Mouse (Mus musculus): ENCODE results near the gene Daw1.

Gene Daw1

DNA sequence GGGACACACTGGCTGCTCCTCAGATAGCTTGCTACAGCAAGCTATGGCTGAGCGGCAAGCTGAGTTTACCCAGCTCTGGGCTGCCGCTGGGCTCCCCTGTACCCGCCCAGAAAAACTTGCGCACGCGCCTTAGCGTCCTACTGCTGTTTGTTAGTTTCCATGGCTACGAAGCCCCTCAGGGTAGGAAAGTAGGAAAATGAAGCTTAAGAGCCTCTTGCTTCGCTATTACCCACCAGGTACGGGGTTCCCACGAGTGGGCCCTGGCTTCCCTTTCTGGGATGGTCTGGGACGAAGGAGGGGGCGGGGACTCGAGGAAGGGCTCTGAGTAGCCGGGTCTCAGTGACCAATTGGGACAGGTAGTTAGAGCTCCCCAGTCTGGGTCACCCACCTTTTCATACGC, at the start of gene Daw1:
Gene Daw1, plus strand, starts transcription at position 150 of the 400 bp plus-strand sequence.
- DNase-seq (ENCODE audit: inconsistent age in 2 of 2, low spot score in 1 of 2), result peak; percentile 58 to 83

DNA sequence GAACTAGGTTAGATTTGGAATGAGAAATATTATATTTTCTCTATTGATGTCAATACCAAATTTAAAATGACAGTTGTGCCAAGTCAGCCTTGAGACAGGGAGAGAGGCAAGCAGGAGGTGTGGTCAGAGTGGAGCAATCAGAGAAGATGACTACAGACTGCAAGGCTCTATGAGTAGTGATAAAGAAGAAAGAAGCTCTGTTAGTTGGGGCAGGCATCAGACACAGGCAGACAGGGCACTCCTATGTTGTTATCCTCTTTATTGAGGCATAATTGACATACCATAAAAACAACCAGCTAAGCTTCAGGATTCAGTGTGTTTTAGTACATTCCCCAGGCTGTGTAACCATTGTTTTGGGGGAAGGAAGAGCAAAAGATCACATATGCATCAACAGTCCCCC, 48.6 kb upstream of the Daw1 start:
- peak in 1 of 2 experiments; percentile 27 for DNase-seq (ENCODE audit: inconsistent age in 2 of 2, low spot score in 1 of 2)

DNA sequence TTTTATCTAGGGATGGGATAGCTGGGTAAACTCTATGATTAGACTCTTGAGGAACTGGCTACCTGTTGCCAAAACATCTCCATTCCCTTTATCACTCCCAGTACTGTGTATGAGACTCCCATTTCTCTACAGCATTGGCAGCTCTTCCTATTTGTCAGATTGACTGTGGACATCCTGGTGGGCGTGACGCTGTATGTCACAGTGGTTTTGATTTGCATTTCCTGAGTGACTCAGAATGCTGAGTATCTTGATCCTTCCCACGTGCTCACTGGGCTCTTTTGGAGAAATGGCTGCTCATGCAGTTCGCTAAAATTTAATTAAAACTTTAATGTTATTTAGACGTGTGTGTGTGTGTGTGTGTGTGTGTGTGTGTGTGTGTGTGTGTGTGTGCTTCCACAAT, 47.8 kb upstream of the Daw1 start:
- no peak for DNase-seq (ENCODE audit: inconsistent age in 2 of 2, low spot score in 1 of 2)

DNA sequence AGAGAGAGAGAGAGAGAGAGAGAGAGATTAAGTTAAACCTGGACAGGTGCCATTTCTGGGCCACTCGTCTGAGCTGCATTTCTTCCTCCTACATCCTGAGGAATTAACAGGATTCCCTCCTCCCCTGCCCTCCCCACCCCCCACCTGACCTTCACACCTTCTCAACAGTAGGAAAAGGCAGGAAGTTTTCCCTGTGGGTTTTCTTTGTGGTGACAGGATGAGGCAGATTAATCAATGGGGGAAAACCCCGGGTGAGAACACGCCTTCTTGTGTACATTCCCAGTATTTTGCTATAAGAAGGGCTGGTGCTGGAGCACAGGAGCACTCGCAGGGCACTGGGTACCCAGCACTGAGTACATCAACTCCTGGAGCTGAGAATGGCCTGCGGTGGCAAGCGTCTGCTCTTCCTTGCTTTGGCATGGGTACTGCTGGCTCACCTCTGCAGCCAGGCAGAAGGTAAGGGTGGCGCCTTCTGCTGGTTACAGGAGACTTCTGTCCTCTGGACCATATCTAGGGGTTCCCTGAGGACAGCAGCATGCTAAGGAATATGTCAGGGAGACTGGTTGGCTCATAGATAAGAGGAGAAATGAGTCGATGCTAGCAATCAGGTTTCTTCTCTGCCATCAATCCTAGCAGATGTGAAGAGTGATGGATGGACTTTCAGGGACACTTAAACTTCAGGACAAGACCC, 43.0 kb upstream of the Daw1 start, which contains the start of gene Ccl20:
Gene Ccl20, plus strand, starts transcription at position 320 of the 691 bp plus-strand sequence.
- no peak for DNase-seq (ENCODE audit: inconsistent age in 2 of 2, low spot score in 1 of 2)

DNA sequence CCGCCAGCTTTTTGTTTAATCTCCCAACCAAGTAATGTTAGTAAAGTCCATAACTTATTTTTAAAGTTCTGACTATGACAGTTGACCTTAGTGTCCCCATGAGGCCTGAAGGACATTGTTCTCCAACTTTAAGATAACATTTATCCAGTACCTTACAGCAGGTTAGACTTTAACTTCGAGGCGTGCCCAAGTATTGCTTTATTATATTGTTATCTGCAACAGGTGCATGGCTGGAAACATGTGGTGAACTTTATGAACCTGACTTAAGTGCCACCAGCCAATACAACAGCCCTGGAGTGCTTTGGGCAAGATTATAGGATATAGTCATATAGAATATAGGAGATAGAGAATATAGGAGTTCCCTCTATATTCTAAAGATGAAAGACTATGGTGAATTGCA, 42.3 kb upstream of the Daw1 start:
- DNase-seq (ENCODE audit: inconsistent age in 2 of 2, low spot score in 1 of 2), result no peak

DNA sequence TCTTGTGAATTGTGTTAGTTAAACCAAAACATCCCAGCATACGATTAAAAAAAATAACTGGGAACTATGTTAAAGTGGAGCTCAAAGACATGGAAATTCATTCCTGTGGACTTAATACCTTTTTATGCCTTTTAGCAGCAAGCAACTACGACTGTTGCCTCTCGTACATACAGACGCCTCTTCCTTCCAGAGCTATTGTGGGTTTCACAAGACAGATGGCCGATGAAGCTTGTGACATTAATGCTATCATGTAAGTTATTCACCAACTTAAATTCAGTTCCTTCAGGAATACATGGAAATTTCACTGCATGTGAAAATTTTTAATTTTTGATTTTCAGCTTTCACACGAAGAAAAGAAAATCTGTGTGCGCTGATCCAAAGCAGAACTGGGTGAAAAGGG, 41.9 kb upstream of the Daw1 start:
- DNase-seq (ENCODE audit: inconsistent age in 2 of 2, low spot score in 1 of 2), result no peak

DNA sequence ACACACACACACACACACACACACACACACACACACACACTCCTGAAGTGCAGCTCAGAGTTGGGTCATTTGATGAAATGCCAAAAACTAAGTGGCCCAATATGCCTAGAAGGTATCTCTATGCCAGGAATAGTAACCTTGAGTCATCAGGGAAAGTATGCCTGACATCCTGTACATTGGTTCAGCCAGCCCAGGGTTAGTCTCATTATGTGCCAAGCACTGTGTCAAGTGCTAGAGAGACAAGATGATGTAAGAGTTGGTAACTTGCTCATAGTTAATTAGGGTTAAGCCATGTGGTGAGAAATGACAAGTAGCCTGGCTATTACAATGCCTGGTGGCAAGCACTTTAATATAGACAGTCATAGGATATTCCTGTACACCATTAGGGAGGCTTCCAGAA, 39.6 kb upstream of the Daw1 start:
- no peak for DNase-seq (ENCODE audit: inconsistent age in 2 of 2, low spot score in 1 of 2)

DNA sequence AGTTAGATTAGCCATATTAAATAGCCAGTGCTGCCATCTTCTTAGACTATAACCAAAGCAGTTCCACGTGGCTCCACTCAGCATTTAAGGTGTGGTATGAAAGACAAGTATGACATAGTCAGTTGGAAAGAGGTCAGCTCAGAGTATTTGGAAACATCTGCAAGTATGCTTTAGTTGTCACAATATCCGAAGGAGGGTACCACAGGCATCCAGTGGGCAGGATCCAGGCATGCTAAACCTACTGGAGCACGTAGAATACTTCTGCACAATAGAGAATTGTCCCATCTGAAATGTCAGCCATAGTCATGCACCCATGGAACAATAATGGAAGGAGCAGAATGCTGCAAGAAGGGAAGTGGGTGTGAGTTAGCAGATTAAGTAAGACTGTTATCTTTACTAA, 39.2 kb upstream of the Daw1 start:
- no peak for DNase-seq (ENCODE audit: inconsistent age in 2 of 2, low spot score in 1 of 2)

DNA sequence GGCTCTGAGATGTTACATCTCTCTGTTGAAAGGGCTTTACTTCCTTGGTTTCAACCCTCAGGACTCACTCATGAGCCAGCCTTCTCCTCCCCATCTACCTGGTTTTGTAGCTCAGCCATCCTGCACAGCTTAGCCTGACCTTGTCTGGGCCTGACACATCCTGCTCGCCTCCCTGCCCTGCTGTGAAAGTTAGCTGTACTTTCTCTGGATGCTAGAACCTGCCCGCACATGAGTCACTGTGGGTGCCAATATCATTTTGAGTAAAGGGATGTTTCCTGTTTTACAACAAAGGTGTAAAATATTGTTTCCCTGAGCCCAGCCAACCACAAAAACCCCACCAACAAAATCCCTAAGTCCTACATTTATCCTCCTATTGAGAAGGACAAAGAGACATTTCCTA, 36.4 kb upstream of the Daw1 start:
- no peak for DNase-seq (ENCODE audit: inconsistent age in 2 of 2, low spot score in 1 of 2)

DNA sequence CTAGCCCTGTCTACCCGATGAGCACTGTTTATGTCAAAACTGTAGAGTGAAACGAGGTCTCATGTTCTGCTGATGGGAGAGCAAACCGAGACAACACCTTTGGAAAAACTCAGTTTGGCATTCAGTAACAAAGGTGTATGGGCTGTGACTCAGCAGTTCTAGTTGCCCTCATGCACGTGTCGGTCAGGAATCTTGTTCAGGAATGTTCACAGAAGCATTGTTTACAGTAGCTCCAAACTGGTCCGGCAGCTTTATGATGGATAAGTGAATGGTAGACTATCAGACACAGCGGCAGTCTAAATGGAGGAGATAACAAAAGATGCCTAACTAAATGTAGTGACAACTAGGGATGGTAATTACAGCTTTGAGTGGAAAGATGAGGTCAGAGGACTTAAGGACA, 23.7 kb upstream of the Daw1 start:
- DNase-seq (ENCODE audit: inconsistent age in 2 of 2, low spot score in 1 of 2), result no peak

DNA sequence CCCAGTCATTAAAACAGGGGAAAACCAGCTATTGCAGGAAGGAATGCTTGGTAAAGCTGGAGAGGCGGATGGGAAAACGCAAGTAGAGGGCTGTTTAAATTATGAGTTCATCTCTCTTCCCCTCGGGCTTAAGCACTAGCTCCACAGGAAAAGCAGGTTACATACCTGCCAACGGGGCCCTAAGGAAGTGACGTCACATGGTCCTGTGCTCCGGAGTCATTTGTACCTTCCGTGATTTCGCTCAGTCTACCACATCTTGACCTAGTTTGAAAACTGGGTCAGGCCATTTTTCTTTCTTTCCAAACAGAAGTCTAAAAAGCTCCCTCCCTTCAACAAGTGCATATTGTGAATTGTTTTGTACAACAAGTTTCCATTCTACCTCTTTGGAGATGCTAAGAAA, 21.7 kb upstream of the Daw1 start:
- no peak for DNase-seq (ENCODE audit: inconsistent age in 2 of 2, low spot score in 1 of 2)

DNA sequence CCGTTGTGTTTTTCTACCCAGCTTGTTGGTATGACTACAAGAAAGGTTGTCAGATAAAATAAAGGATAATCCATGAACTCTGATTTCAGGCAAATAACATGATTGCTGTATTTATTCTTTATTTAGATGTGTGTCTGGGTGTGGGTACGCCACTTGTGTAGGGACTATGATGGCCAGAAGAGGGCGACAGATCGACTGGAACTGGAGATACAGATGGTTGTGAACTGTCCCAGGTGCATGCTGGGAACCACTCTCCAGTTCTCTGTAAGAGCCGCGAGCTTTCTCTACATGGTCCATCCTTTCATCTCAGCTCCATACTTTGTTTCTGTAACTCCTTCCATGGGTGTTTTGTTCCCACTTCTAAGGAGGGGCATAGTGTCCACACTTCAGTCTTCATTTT, 20.8 kb upstream of the Daw1 start:
- no peak for DNase-seq (ENCODE audit: inconsistent age in 2 of 2, low spot score in 1 of 2)

DNA sequence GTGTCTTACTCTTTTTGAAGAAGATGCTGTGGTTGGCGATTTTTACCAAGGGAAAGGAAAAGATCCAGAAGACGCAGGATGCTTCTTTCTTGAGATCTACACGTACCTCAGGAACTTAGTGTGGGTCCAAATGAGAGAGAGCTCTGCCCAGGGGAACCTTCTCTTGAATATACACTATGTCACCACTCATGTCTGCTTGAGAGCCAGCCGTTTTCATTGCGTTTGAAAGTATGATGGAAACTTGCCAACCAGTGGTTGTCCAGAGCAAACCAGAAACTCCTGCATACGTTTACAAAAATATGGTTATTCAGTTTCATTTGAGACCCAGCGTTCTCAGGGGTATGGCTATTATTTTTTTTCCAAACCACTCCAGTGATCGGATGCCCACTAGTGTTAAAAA, 18.0 kb upstream of the Daw1 start:
- no peak for DNase-seq (ENCODE audit: inconsistent age in 2 of 2, low spot score in 1 of 2)

DNA sequence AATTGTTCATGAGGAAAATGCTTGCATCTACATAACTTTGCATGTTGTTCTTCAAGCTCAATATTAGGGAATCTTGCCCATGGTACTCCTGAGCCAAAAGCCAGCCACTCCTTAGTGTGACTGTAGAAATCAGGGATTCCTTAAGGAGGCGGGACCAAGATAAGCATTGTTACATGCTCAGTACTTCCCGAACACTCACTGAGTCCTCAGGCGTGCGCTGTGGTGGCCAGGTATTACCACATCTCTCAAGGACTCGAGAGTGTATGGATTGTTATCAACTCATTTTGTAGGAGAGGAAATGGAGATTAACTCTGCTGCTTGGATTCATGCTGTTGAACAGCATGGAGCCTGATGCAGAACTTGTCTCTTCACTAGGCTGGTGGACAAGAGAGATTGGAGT, 17.5 kb upstream of the Daw1 start:
- DNase-seq (ENCODE audit: inconsistent age in 2 of 2, low spot score in 1 of 2), result no peak

DNA sequence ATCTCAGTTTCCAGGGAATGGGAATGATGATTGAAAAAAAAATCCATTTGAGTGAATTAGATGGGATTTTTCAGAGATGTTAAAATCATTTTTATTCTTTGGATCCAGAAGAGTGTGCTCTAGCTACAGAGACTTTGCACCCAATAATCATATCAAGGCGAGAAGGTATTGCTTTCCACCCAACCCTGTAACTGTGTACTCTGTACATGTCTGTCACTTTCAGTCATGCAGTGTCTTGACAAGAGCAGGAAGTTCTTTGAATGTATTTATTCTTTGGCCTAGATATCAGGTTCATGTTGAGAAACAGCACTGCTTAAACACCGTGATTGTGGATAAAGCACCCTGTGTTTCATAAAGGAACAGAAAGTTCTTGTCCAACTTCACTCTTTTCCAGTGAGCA, 13.0 kb upstream of the Daw1 start:
- no peak for DNase-seq (ENCODE audit: inconsistent age in 2 of 2, low spot score in 1 of 2)

DNA sequence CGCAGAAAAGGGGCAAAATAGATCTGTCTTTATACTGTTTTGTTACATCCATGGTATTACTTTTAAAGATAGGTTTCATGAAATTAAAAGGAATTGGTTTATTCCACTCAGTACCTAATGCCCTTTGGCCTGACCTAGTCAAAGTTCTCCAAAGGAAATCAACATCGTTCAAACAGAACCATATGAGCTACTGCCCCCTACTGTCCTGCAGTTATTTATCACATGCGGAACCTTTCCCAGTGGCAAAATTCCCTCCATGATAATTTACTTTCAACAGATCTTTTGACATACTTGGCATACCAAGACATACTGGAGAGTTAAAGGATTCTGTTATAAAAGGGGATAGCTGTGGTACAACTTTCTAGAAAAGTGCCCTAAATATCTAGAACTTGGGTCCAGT, 9.3 kb upstream of the Daw1 start:
- peak in 1 of 2 experiments; percentile 48 for DNase-seq (ENCODE audit: inconsistent age in 2 of 2, low spot score in 1 of 2)

DNA sequence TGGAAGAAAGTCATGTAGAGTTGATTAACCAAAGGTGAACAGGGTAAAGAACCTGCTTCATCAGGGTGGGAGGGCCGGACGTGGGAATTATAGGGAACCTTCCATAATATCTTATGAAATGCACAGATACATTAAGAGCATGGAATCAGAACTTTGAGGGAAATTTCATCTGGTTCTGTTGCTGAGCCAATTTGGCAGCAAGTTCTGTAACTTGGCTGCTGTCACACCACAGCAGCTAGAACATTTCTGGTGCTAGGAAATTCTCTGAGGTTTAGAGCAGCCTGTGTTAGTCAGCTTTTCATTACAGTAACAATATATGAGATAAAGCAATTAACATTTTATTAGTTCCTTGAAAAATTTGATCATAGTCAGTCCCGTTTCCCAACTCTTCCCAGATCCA, 6.6 kb upstream of the Daw1 start:
- no peak for DNase-seq (ENCODE audit: inconsistent age in 2 of 2, low spot score in 1 of 2)

DNA sequence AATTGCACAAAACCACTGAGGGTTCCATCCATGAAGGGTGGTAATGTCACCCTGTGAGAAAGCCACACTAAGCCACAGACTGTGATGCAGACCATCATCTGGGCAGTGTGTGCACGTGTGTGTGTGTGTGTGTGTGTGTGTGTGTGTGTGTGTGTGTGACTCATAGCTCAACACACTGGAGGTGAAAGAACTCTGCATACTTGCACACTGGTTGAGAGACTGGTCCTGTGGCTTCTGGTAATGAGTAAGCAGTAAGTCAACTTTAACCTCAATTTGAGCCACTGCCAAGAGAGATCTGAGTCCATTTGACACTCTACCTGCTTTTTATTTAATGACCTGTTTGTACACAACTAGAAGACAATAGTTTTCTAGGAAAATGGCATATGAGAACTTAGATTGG, 2.7 kb upstream of the Daw1 start:
- no peak for DNase-seq (ENCODE audit: inconsistent age in 2 of 2, low spot score in 1 of 2)

DNA sequence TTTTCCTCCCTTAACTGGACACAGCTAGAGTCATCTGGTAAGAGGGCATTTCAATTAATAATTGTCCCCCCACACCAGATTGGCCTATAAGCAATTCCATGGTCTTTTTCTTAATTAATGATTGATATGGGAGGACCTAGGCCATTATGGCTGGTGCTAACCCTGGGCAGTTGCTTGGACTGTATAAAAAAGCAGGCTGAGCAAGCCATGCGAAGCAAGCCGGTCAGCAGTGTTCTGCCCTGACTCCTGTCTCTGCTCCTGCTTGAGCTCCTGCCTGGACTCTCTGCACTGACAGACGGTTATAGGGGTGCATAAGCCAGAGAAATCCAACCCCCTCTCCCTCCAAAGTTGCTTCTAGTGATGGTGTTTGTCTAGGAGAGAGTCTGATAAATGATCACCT, 2.1 kb downstream of the Daw1 start:
- DNase-seq (ENCODE audit: inconsistent age in 2 of 2, low spot score in 1 of 2), result no peak

DNA sequence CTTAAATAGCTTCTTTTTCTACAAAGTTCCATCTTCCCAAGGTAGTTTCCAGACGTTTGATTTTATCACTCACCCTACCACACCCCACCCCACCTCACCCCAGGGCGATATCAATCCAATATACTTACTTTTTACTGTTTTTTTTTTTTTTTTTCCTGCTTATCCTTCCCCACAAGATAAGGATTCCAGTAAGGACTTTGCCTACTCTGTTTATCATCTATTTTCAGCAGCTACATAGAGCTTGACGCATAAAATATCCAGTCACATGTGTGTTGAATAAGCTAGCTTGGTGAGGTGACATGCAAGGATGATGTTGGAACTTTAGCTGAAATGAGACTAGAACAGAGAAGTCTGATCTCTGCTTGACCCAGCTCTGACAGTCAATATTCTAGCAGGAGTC, 4.5 kb downstream of the Daw1 start:
- DNase-seq (ENCODE audit: inconsistent age in 2 of 2, low spot score in 1 of 2), result no peak

DNA sequence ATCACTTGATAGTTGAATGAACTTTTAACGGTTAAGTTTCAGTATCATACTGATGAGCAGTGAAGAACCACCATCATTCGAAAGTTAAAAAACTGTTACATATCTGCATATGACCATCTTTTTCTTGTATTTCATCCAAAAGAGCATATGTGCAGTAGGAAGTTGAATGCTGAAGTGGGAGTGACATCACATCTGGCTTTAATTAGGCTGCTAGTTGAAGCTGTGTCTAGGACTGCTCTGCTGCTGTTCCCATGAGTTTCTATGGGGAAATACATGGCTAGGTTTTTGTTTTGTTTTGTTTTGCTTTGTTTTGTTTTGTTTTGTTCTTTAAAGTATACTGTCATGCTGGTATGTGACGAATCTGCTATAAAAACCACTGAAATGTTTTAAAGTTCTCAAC, 9.6 kb downstream of the Daw1 start:
- DNase-seq (ENCODE audit: inconsistent age in 2 of 2, low spot score in 1 of 2), result no peak

DNA sequence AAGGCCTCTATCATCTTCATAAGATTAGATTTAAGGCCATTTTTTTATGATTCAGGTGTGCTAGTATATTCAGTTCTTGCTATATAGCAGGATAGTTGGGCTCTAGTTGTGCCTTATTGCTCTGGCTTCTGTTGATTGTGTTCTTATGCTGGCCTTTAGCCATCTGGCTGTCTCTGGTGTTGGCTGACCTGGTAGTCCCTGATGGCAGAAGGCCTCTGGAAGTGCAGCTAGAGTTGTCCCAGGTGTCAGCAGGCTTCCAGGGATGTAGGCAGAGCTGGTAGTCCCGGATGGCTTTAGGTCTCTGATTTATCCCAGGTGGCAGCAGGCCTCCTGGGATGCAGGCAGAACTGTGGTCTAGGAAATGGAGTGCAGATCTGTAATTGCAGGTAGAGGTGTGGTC, 16.4 kb downstream of the Daw1 start:
- DNase-seq (ENCODE audit: inconsistent age in 2 of 2, low spot score in 1 of 2), result no peak

DNA sequence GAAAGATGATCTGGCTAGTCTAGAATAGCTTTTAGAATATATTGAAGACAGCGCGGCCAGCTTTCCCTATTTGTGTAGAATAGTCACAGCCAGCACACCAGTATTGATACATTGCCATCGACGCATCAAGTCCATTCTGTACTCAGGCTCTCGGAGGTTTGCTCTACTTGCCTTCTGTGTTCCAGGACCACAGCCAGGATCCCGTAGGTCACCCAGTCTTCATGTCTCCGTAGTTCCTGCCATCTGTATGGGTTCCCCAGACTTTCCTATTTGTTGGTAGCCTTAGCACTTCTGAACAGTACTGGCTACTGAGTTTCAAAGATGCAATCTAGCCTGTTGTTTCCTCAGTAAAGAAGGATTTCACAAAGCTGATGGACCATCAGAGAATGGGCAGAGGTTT, 20.0 kb downstream of the Daw1 start:
- DNase-seq (ENCODE audit: inconsistent age in 2 of 2, low spot score in 1 of 2), result no peak

DNA sequence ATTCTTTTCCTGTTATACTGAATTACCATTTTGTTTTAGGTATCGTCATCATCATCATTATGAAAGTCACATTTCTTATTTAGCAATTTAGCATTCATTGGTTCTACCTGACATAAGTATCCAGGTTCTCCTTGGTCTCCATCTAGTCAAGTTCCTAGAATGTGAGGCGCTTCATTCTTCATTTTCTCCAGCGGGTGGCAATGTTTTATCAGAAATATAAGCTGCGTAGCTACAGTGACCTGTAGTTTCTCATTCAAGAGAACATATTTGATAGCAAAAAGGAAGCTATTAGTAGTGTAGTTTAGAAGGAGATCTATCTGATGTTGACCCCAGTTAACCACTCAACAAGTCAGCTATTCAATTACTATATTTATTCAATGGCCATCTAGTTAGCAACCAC, 21.9 kb downstream of the Daw1 start:
- peak in 1 of 2 experiments; percentile 31 for DNase-seq (ENCODE audit: inconsistent age in 2 of 2, low spot score in 1 of 2)
